Mouse (Mus musculus): Measurements from ENCODE around the gene Flvcr1. TPM values are rescaled to one million over a fixed set of nuclear protein-coding genes. Genes with fewer than 3 reads are reported as not detected.

The Flvcr1 gene
- polyA plus RNA-seq, 1 experiment from 2014 or later, result 4.4 TPM

DNA sequence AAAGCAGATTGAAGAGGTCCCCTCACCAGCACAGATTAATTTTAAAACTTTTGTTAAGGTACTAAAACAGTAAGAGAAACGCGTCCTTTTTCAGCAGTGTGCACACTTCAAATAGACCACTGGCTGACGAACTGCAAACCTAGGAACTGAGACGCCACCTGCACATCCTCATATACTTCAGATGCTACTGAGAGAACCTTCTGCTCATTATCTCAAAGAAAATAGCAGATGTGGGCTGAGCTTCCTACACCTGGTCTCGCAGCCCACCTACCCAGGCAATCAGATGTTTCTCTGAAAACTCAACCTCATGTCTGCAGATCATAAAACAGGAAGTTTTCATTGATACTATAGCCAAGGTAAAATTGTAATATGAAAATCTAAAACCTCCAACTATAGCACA lies 6.2 kb downstream of the Flvcr1 start:
- Histone ChIP-seq H3K4me2 (no peak overlapping the region), H3K27ac (ENCODE audit: poor library complexity, severe bottlenecking) (no peak overlapping the region), H3K27me3 (replicated peaks) (no peaks in the 10 kb centered on the region), H3K9me3 (replicated peaks) (no peaks in the 10 kb centered on the region), H3K4me1 (replicated peaks) (peaks cover 2% of the 10 kb centered on the region; the same call in 1 of the 2 replicates), H3K9ac (no peak overlapping the region), H3K4me3 (no peak overlapping the region), H3K36me3 (peaks cover 31% of the 10 kb centered on the region)
- WGBS, result 93% methylated on average over 5 of the region's 5 CpGs
- ATAC-seq (ENCODE audit: insufficient number of reproducible peaks, low FRiP score), result no peak

DNA sequence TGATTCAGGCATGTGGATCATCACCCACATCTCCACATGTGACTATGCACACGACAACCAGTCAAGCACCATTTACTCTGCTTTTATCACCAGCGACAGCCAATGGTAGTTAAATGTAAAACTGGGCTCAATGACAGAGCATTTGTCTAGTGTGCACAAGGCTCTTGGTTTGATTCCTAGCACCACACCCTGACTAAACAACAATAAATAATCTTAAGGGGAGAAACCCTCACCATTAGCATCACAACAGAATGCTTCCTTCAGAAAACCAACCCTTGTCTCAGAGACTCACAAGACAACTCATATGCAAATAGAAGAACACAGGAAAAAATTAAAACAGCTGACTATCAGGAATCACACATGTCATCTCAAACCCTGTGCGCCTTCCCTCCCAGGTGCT lies 11.7 kb downstream of the Flvcr1 start:
- ATAC-seq (ENCODE audit: insufficient number of reproducible peaks, low FRiP score), result no peak
- Histone ChIP-seq H3K4me2 (no peak overlapping the region), H3K27me3 (replicated peaks) (no peaks in the 10 kb centered on the region), H3K9me3 (replicated peaks) (no peaks in the 10 kb centered on the region), H3K9ac (no peak overlapping the region), H3K4me3 (no peak overlapping the region), H3K4me1 (replicated peaks) (no peaks in the 10 kb centered on the region), H3K36me3 (peaks cover 59% of the 10 kb centered on the region), H3K27ac (ENCODE audit: poor library complexity, severe bottlenecking) (no peak overlapping the region)
- 93% methylated on average over 3 of the region's 3 CpGs for WGBS

DNA sequence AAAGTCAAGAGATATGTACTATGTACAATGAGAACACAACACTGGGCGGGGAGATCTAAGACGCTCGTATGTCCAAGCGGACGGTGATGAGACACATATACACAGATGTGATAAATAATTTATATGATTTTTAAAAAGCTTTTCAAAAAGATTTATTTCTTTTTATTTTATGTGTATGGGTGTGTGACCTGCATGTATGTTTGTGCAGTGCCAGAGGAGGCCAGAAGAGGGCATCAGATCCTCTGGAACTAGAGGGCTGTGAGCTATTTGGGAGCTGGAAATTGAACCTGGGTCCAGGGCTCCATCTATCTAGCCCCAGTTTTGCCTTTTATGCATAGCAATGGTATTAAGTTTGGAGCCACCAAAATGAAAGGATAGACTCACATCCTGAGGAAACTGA lies 17.3 kb downstream of the Flvcr1 start:
- H3K36me3 ChIP-seq, result peaks cover 71% of the 10 kb centered on the region
- no peak overlapping the region for H3K27ac ChIP-seq (ENCODE audit: poor library complexity, severe bottlenecking)
- H3K9me3 ChIP-seq (replicated peaks), result peaks cover 4% of the 10 kb centered on the region; the same call in 1 of the 2 replicates
- 95% methylated on average over 5 of the region's 5 CpGs for WGBS
- no peak overlapping the region for H3K4me2 ChIP-seq
- no peaks in the 10 kb centered on the region for H3K4me1 ChIP-seq (replicated peaks)
- H3K9ac ChIP-seq, result no peak overlapping the region
- no peaks in the 10 kb centered on the region for H3K27me3 ChIP-seq (replicated peaks)
- H3K4me3 ChIP-seq, result no peak overlapping the region
- ATAC-seq (ENCODE audit: insufficient number of reproducible peaks, low FRiP score), result no peak

DNA sequence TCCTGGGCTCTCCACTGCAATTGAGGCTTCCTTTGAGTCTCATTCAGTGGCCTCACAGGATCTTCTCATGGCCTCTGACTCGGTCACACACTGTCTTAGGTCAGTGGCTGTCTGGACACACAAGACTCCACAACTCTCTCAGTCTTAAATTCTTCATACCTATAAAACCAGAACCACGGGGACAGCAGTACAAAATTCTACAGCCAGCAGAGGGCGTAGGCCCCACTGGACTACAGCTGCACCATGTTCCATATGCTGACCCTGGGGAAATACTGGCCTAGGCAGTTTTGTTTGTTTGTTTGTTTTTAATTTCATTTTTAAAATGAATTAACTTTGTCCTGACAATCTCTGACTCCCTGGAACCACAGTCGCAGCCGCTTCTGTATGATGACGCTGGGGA lies 23.8 kb downstream of the Flvcr1 start:
- H3K4me2 ChIP-seq, result no peak overlapping the region
- H3K27ac ChIP-seq (ENCODE audit: poor library complexity, severe bottlenecking), result no peak overlapping the region
- no peak for ATAC-seq (ENCODE audit: insufficient number of reproducible peaks, low FRiP score)
- no peaks in the 10 kb centered on the region for H3K27me3 ChIP-seq (replicated peaks)
- no peak overlapping the region for H3K4me3 ChIP-seq
- peaks cover 4% of the 10 kb centered on the region; the same call in 1 of the 2 replicates for H3K9me3 ChIP-seq (replicated peaks)
- H3K9ac ChIP-seq, result no peak overlapping the region
- H3K4me1 ChIP-seq (replicated peaks), result no peaks in the 10 kb centered on the region
- whole genome bisulfite sequencing, result 60% methylated on average over 6 of the region's 6 CpGs
- H3K36me3 ChIP-seq, result peaks cover 29% of the 10 kb centered on the region

DNA sequence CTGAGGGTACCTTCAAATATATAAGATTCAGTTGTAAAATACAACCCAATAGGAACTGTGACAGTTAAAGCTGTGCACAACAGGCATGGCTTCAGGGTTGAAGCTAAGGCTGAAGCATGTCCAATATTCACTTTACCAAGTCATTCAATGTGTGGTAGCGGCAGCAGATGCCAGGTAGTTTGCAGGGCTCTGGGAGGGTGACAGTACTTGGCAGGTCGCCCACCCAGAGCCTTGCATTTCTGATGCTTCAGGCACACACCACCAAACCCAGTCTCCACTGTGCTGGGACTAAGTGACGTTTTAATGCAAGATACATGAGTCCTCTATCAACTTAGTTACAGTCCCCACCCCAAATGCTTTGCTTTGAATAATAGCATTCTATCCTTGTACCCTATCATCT lies 25.3 kb downstream of the Flvcr1 start:
- H3K36me3 ChIP-seq, result peaks cover 26% of the 10 kb centered on the region
- peaks cover 2% of the 10 kb centered on the region for H3K4me1 ChIP-seq (replicated peaks)
- no peak overlapping the region for H3K4me3 ChIP-seq
- H3K9me3 ChIP-seq (replicated peaks), result peaks cover 4% of the 10 kb centered on the region; the same call in 1 of the 2 replicates
- H3K27me3 ChIP-seq (replicated peaks), result no peaks in the 10 kb centered on the region
- no peak overlapping the region for H3K27ac ChIP-seq (ENCODE audit: poor library complexity, severe bottlenecking)
- no peak for ATAC-seq (ENCODE audit: insufficient number of reproducible peaks, low FRiP score)
- 71% methylated on average over 3 of the region's 3 CpGs for WGBS
- no peak overlapping the region for H3K4me2 ChIP-seq
- H3K9ac ChIP-seq, result no peak overlapping the region

DNA sequence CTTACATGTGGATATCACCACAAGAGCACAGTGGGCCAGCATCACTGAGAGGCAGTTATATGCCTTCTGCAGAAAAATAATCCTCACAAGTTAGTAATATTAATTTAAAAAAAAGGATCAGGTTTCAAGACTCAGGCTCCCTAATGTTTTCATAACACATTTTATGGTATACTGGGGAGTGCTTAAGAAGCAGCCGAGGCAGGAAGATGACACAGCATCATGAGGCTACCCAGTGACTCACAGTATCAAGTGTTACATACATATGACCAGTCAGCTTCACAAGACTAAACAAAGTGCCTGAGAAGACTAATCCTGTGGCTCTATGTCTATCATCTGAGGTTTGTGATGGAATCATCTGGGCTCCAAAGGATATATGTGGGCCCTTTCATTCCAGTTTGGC lies 27.9 kb downstream of the Flvcr1 start:
- ATAC-seq (ENCODE audit: insufficient number of reproducible peaks, low FRiP score), result no peak
- 69% methylated on average over 1 of the region's 1 CpGs for WGBS

DNA sequence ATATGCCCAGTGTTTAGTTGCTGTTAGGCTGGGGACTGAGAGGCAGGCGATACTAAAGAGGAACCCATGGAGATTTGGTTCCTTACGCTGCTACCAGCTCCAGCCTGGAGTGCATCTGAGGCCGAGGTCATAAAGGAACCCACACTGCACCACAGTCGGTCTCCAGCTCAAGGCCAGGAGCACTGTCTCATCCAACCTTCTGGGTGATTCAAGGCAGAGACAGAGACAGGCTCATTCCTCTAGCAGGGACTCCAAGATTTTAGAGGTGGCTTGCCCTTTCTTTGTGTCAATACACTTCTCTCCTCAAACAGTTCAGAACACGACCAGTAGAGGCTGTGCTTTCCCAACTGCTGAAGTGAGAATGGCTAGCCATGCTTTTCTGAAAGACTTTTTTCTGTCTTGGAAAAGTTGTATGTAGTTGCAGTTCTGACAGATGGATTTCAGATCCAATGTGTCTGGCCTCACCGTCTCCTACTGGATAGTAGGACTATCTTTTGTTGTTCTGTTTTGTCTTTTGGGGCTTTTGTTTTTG lies 29.5 kb downstream of the Flvcr1 start:
- Histone ChIP-seq H3K36me3 (no peaks in the 10 kb centered on the region), H3K4me3 (no peak overlapping the region), H3K4me1 (replicated peaks) (peaks cover 7% of the 10 kb centered on the region), H3K9ac (no peak overlapping the region), H3K4me2 (no peak overlapping the region), H3K27me3 (replicated peaks) (no peaks in the 10 kb centered on the region), H3K27ac (ENCODE audit: poor library complexity, severe bottlenecking) (no peak overlapping the region), H3K9me3 (replicated peaks) (peaks cover 4% of the 10 kb centered on the region; the same call in 1 of the 2 replicates)
- no peak for ATAC-seq (ENCODE audit: insufficient number of reproducible peaks, low FRiP score)
- WGBS, result 69% methylated on average over 6 of the region's 6 CpGs

More for the DNA sequence above, 27.9 kb downstream of the Flvcr1 start:
- no peaks in the 10 kb centered on the region for H3K27me3 ChIP-seq (replicated peaks)
- no peak overlapping the region for H3K4me3 ChIP-seq
- H3K9ac ChIP-seq, result no peak overlapping the region
- H3K36me3 ChIP-seq, result peaks cover 8% of the 10 kb centered on the region; the same call in 1 of the 2 replicates
- peaks cover 4% of the 10 kb centered on the region; the same call in 1 of the 2 replicates for H3K9me3 ChIP-seq (replicated peaks)
- no peak overlapping the region for H3K27ac ChIP-seq (ENCODE audit: poor library complexity, severe bottlenecking)
- no peak overlapping the region for H3K4me2 ChIP-seq
- peaks cover 7% of the 10 kb centered on the region for H3K4me1 ChIP-seq (replicated peaks)

DNA sequence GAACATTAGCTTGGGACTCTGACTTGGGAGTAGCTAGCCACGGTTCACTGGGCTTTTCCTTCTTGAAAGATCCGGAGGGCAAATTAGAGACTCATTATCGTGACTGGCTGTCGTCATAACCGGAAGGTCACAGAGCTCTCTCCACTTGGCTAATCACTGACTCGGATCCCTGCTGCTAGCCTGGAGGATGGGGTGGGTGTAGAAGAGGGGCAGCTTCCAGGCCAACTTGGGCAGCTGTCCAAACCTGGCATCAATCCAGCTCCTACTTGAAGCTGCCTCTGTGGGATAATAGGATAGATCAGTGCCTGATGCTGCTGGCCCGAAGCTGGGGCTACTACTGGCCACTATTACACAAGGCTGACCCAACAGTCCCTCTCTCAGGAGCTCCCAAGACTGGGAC lies 30.4 kb downstream of the Flvcr1 start:
- H3K9ac ChIP-seq, result no peak overlapping the region
- no peaks in the 10 kb centered on the region for H3K27me3 ChIP-seq (replicated peaks)
- 0 out of 2 replicates have a peak, but pooled peaks have one; percentile 36 for ATAC-seq (ENCODE audit: insufficient number of reproducible peaks, low FRiP score)
- peaks cover 7% of the 10 kb centered on the region for H3K4me1 ChIP-seq (replicated peaks)
- H3K9me3 ChIP-seq (replicated peaks), result peaks cover 4% of the 10 kb centered on the region; the same call in 1 of the 2 replicates
- 50% methylated on average over 7 of the region's 7 CpGs for whole genome bisulfite sequencing
- H3K27ac ChIP-seq (ENCODE audit: poor library complexity, severe bottlenecking), result no peak overlapping the region
- H3K36me3 ChIP-seq, result no peaks in the 10 kb centered on the region
- no peak overlapping the region for H3K4me2 ChIP-seq
- H3K4me3 ChIP-seq, result no peak overlapping the region

DNA sequence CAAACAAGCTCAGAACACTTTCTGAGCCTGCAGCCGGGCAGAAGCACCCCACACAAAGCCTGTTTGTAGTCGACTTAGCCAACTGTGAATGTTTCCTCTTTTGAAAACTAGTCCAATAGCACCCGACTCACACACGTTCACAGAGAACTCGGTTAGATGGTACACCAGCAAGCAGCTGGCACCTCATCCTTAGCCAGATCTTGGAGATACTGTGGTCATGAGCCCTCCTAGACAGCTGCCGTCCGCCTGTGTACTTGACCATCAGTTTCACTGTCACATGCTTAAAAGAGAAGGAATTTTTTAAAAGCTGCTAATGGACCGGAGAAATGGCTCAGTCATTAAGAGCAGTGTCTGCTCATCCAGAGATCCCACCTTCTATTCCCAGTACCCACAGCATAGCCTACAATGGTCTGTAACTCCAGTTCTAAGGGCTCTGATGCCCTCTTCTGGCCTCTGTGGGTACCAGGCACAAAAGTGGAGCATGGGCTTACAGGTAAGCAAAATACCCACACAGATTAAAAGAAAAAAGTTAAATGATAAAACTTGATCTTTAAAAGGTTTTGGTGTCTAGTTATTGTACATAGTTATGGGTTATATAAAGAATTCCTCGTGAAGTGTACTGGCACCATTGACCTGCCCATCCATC lies 36.4 kb downstream of the Flvcr1 start:
- no peak overlapping the region for H3K27ac ChIP-seq (ENCODE audit: poor library complexity, severe bottlenecking)
- no peak for ATAC-seq (ENCODE audit: insufficient number of reproducible peaks, low FRiP score)
- no peak overlapping the region for H3K9ac ChIP-seq
- no peak overlapping the region for H3K4me2 ChIP-seq
- 79% methylated on average over 9 of the region's 9 CpGs for WGBS
- no peaks in the 10 kb centered on the region for H3K9me3 ChIP-seq (replicated peaks)
- H3K4me3 ChIP-seq, result no peak overlapping the region
- H3K36me3 ChIP-seq, result no peaks in the 10 kb centered on the region
- H3K27me3 ChIP-seq (replicated peaks), result no peaks in the 10 kb centered on the region
- H3K4me1 ChIP-seq (replicated peaks), result no peaks in the 10 kb centered on the region

DNA sequence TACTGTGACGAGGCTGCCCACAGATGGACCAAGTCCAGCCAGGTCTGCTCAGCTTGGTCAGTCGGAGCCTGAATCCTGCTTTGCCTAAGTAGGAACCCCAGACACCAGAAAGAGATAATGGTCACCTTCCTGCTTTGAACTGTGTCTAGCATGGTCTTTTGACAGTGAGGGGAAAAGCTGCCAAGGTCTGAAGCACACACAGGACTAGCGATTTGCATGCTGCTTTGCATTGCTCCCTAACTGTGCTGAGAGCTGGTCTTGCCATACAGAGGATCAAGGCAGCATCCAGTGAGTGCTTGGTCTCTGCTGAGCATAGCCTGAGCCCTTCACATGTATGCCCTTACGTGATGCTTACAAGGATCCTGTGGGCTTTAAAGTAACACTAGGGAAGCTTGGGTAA lies 44.5 kb downstream of the Flvcr1 start:
- WGBS, result 78% methylated on average over 4 of the region's 4 CpGs
- Histone ChIP-seq H3K4me3 (no peak overlapping the region), H3K27me3 (replicated peaks) (no peaks in the 10 kb centered on the region), H3K9me3 (replicated peaks) (no peaks in the 10 kb centered on the region), H3K4me1 (replicated peaks) (peaks cover 26% of the 10 kb centered on the region), H3K36me3 (0 out of 2 replicates have a peak, but pooled peaks cover under 1% of the 10 kb centered on the region), H3K27ac (ENCODE audit: poor library complexity, severe bottlenecking) (peak overlapping the region; percentile 20; the same call in 1 of the 2 replicates), H3K9ac (no peak overlapping the region), H3K4me2 (no peak overlapping the region)
- no peak for ATAC-seq (ENCODE audit: insufficient number of reproducible peaks, low FRiP score)

DNA sequence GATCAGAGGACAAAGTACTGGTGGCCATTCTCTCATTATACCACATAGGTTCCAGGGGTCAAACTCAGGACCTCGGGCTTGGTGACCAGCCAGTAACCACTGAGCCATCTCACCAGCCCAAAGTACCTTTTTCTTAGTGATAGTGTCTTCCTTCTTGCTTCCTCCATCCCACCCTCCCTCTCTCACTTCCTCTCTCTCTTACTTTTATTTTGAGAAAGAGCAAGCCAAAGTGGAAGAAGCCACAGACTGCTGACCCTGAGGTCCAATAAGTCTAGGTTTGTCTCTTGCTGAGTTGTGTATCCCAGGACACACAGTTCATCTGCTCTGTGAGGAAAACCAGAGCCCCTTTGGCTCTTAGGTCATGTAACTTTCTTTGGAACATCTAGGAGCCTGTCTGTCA lies 45.5 kb downstream of the Flvcr1 start:
- ATAC-seq (ENCODE audit: insufficient number of reproducible peaks, low FRiP score), result no peak
- H3K4me2 ChIP-seq, result no peak overlapping the region
- H3K9me3 ChIP-seq (replicated peaks), result no peaks in the 10 kb centered on the region
- no peak overlapping the region for H3K27ac ChIP-seq (ENCODE audit: poor library complexity, severe bottlenecking)
- H3K4me3 ChIP-seq, result no peak overlapping the region
- H3K36me3 ChIP-seq, result peaks cover 9% of the 10 kb centered on the region; the same call in 1 of the 2 replicates
- H3K27me3 ChIP-seq (replicated peaks), result no peaks in the 10 kb centered on the region
- 92% methylated on average over 1 of the region's 1 CpGs for WGBS
- no peak overlapping the region for H3K9ac ChIP-seq
- H3K4me1 ChIP-seq (replicated peaks), result peaks cover 36% of the 10 kb centered on the region

Data from heart, embryonic 12.5 days (tissue).